Mouse (Mus musculus) cerebellum, postnatal 10 days (tissue): ENCODE results near the gene Utp11.

Experiments
- DNase-seq, 2 experiments: peaks; one replicate each; pipeline ENCODE4 v3.0.0; 2021; ENCODE audit warnings: mixed read lengths in 2 of 2

Gene Utp11

DNA sequence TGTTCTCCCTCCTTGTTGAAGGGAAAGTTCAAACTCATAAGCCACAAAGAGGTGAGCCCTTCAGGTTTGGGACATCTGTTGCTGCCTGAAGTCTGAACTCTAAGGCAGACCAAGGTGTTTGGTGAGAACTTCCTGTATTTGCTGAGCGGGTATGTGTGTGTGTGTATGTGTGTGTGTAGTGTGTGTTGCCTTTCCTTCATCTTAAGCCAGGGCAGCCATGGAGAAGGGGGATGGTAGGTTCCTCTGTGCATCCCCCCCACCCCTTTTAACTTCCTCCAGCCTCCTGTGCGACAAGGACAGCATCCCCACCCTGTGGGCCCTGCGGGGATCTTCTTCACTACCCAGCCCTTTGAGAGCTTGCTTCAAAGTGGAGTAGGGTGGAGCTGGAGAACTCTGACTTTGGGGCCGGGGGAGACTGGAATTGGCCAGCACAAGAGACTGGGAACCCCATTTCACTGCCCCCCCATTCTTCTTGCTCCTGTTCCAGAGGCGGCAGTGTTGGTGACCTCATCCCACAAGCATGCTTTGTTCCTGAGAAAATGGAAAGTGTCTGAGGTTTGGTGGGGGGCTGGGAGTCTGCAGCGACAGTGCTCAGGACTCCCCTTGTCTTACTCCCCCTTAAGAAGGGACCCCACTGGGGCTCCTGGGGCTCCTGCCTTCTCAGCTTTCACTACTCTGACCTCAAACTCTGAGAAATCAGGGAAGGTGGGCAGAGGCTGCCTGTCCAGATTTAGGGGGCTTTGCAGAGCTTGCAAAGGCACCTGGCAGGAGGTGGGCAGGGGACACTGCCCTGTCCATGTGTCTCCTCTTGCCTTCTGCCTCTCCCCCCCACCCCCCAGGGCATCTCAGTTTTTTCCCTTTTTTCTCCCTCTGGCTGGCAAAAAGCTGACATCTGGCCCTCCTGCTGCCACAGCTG lies 10.7 kb upstream of the Utp11 start:
- no peak for DNase-seq

GRCm38 (mm10) chr4:124703406-124703805 lies 10.0 kb upstream of the Utp11 start:
- DNase-seq: peak in 1 of 2 experiments; percentile 15

- DNase-seq: peak; percentile 87 to 89
Measured at GRCm38 (mm10) chr4:124701916-124702315, 8.5 kb upstream of the Utp11 start.

DNA sequence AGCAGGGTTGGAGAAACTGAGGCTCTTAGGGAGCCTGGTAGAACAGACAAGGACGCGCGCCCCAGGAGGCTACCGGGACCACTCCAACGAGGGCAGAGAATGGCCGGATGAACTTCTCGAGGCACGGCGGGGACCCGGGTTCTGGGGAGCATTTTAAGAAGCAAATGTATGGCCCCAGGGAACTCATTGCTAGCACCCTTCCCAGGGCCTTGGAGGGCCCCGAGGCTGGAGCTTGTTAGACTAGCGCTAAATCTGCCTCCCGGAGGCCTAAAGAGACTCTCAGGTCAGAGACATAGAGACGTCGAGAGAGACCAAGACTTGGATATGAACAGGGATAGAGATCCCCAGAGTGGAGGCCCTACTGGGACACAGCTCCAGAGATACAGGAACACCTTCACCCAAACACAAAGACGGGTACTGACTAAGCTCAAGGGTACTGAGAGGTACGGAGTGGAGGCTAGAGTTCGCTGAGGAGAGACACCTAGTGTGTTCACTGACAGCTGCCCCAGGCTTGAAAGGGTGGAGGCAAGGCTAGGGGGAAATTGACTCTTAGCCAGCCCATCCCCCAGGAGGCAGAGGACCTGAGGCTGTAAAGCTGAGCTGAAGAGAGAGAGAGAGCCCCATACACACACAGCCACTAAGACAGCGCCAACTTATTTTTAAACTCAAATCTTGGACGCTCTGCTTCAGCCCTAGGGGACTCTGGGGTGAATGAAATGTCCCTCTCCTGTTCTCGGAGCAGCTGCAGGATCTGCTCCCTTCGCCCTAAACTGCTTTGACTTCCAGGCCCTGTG lies 7.8 kb upstream of the Utp11 start:
- DNase-seq: peak; percentile 67 to 82

DNA sequence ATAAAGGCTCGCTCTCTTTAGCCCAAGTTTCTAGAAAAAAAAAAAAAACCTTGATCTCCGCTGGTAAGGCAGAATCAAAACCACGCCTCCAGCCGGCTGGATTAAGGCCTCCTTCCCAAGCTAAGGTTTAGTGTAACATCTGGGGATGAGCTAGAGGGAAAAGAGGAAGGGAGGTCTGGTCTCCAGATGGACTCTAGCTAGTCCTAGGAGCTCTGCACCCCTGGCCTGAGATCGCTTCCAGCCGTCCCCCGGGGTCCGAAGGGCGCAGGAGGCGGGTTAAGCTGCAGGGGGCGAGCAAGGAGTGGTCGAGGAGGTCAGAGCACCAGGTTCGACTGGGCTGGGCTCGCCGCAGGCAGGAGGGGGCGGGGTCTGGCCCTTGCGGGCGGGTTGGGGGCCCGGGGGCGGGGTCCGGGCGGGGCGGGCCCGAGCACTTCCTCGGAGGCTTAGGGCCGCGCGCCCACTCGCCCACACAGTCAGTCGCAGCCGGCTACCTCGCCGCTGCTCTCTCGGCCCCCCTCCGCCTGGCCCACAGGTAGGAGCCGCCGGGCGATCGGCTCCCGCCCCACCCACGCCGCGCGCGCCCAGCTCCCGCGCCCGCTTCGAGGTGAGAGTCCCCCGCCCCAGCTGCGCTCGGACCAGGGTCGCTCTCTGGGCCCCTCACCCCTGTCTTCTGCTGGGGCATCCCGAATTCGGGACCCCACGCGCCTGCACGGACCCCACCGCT lies 7.0 kb upstream of the Utp11 start, which contains the start of gene Fhl3:
Gene Fhl3 (plus strand): TSS at position 454 of the 724 bp plus-strand sequence.
- DNase-seq: peak; percentile 44 to 61

DNA sequence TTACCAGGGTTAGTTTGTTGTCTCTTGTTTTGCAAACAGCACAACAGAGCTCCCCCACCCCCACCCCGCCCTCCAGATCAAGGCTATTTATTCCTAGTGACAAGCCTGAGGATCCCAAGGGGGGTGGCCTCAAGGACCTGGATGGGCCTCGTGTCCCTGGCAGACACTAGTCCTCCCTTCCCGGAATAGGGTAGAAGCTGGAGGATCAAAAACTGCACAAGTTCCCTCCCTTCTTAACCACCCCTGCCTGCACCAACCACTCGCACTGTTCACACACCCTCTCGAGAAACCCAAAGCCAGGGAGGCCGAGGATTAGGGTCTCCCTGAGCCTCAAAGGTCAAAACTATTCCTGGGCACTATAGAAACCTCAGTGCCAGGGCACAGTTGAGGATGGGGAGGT lies 6.4 kb upstream of the Utp11 start:
- DNase-seq: no peak

DNA sequence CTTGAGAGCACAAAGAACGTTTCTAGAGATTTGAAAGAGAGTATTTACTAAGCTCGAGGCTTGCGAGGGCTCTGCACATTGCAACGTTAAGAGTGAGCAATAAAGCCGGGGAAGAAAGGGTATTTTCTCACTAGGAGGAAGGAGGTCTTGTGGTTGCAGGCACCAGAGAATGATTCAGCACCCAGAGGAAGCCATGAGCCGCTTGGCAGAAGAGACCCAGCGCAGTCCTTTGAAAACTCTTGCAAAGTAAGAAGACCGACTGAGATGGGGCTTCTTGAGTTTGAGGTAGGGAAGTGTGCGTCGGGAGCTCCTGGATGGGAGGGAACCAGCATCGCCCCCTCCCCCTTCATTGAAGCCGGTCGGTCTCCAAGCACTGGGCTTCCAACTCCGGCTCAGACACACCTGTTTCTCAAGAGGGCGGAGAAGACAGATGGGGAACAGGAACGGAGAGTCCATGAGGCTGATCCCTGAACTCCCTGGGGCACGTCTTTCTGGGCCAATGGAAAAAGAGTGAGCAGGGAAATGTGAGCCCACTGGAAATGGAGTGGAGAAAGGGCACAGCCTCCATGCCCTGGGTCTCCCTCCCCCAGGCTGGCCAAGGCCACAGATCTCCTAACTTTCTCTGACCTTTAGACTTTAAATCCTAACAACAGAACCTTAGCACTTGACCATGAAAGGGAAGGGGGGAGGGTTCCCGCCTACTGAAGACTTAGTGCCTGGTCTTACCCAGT lies 2.6 kb upstream of the Utp11 start:
- no peak for DNase-seq

DNA sequence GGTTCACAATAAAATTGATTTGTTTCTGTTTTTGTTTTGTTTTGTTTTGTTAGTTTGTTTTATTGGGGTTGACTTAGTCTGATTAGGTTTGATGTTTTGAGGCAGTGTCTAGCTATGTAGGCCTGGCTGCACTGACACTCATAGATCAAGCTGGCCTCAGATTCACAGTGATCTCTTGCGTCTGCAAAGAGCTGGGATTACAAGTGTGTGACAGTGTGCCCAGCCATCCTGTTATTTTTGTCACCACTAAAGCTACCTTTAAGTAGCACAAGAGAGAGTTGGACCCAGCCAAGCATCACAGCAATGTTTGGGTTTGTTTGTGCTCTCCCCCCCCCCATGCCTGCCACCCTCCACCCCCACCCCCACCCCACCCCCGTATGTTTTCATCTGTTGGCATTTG lies 1.2 kb upstream of the Utp11 start:
- no peak for DNase-seq

DNA sequence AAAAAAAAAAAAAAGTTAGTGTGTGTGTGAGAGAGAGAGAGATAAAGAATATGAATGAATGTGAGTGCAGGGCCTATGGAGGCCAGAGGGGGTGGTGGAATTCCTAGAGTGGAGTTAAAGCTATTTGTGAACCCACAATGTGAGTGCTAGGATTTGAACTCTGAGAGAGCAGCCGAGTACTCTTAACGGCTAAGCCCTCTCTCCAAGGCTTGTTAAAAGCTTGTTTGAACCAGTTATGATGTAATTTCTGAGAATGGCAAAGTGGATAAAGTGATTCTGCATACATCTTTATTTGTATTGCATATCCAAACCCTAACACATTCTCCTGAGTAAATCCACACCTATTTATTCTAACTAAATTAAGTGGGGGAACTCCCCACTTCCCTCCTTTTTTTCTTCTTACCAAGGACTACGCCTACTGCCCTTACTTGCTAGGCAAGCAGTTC lies 961 bp downstream of the Utp11 start:
- no peak for DNase-seq

DNA sequence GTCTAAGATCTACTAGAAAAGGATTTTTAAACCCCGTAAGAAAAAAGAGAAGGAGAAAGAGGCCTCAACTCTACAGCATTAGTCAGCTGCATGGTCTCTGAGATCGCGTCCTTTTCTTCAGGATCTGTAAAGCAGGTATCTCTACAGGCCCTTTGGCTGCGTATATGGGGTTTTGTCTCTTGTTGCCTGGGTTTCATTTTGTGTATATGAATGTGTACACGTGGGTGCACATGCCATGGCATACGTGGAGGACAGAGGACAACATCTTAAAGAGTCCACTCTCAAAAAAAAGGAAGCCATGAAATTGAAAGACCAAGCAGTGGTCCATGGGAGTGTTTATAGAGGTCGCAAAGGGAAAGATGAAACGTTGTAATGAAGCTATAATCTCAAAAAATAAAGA lies 1.9 kb downstream of the Utp11 start:
- DNase-seq: no peak

DNA sequence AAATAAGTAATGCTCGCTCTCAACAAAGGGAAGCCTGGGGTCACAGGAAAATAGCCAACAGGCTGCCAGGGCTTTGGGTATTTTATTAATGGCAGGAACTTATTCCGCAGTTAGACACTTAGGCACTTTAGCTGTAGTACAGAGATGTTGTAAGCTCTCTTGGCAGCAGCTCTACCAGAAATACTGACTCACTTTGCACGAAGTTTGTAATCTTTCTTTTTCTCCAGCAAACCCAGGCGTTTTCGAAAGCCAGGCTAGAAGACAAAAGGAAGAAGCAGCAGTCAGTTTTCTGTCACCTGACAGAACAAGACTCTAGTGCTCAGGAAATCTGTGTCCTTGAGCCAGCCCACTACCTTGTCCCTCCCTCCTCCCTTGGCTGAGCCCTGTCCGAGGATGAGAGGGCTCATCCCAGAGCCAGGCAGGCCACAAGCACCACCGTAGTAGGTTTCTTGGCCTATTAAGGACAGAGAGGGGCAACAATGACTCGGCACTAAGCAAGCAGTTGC lies 7.5 kb downstream of the Utp11 start:
- no peak for DNase-seq

- DNase-seq: no peak
Measured at GRCm38 (mm10) chr4:124685453-124685852, 7.9 kb downstream of the Utp11 start.

- DNase-seq: no peak
Measured at GRCm38 (mm10) chr4:124685004-124685403, 8.4 kb downstream of the Utp11 start.

- DNase-seq: peak; percentile 63 to 71
Measured at GRCm38 (mm10) chr4:124683474-124683873, 9.9 kb downstream of the Utp11 start.

DNA sequence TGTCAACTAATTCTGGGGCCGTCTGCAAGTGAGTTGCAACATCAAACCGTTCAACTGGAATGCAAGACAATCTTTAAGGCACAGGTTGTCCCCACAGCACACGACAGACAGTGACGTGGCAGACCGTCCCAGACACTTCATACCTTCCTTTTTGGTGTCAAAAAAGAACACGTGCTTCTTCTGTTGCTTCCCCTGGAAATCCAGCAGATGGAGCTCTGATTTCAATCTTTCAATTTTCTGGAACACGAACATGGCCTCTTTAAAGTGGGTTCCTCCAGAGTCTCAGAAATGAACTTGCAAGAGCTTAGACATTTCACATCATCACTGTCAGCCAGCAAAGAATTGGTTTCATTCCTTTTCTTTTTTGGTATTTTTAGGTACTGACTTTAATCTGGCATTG lies 11.1 kb downstream of the Utp11 start:
- no peak for DNase-seq

DNA sequence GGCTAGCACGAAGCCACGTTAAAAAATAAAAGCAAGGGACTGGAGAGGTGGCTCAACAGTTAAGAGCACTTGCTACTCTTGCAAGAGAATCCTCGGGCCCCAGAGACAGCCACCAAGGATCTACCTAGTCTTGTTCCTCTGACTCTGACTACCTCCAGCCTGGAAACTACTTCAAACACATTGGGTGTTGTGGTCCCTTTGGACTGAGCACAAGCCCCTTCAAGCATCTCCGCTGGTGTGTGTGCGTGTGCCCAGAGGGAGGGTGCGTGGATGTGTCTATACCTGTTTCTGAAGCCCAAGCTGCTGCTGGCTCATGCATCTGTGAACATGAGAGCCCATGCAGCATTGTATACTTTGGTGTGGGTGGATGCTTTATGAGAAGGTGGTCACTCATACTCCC lies 17.4 kb downstream of the Utp11 start:
- DNase-seq: no peak

DNA sequence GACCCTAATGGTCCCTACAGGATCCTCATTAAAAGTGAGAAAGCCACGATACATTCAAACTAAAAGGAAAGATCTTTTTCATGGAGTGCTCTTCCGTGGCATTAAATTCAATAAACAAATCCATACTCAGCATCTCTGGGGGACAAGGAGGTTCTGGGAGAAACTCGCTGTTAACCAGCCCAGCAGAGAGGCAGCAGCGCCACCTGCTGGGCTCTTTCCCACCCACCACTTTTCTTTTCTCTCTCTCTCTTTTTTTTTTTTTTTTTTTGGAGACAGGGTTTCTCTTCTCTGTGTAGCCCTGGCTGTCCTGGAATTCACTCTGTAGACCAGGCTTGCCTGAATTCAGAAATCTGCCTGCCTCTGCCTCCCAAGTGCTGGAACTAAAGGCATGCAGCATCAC lies 18.4 kb downstream of the Utp11 start:
- DNase-seq: peak; percentile 86 to 90

GRCm38 (mm10) chr4:124674334-124675032 lies 18.9 kb downstream of the Utp11 start:
- DNase-seq: peak; percentile 52 to 63

DNA sequence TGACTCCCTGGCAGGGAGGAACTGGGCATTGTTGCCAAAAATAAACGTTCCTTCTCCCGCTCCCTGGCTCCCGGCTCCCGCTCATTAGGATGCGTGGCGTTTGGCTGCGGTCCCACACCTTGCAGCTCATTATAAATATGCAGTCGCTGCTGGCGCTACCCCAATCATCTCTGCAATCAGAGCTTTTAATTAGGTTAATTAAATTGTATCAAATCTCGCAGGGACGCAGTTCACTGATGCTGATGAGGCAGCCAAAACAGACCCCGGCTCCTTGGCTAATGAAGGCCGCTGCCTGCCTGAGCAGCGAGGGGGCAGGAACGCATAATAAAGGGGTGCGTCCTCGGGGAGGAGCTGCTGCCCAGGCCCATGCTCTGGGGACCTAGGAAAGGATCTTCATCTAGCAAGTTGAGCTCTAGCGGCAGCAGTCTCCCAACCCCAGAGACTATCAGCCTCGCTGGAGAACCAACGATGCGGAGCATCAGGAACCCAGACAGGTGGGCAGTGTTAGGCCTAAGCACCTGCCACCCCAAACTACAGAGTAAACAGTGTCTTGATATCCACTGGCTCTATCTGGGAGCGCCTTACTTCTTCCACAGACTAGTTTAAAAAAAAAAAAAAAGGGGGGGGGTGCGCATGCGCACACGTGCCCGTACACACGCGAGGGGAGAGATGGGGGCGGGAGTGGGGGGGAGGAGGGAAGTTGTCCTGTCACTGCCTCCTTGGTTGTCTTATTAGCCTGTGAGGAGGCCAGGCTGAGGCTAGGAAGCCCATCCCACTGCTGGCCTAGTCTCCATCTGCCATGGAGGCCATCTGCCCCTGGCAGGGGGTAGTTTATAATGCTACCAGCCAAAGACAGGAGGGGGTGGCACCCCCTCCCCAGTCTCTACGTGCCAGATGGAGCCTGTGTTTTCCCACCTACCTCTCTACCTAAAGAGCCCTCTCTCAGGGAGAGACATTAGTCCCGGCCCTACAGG lies 20.8 kb downstream of the Utp11 start:
- peak; percentile 84 to 90 for DNase-seq

DNA sequence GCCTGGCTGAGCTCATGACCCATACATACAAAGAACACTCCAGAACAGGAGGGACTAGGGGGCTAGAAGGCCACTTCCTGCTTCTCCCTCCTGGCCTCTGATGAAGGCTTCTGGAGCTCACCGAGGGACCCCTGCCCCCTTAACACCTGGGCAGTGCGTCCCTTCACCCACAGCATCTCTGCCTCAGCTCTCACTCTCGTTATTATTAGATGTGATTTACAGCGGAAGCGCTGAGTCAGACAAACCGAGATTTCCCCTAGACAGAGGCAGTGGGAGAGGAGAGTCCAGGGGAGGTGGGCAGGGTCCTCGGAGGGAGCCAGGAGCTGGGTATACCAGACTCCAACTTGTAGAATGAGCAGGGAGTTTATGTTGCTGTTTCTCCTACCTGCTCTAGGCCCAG lies 21.8 kb downstream of the Utp11 start:
- no peak for DNase-seq
